ENCODE assay signal across 11 mouse cellular contexts in the genomic region with DNA sequence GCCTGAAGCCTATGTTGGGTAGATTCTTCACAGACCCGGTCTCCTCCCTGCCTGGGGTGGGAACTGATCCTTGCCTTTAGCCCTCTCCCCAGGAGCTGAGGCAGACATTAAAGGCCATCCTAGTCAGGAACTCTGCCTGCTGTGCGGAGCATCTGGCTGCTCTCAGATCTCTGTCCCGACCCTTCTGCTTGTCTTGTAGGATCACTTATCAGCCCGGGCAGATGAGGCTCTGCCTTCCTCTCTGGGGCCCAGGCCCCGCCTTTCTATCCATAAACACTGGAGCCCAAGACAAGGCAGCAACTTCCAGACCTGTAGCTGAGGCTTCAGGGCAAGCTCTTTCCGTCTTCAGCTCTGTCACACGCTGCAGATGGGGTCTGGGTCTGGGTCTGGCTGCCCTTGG. TPM values are rescaled to one million over a fixed set of nuclear protein-coding genes. Genes with fewer than 3 reads are reported as not detected.
DNase-seq lines count a peak whose midpoint lies in the region; ATAC-seq and TF ChIP-seq lines count a peak whose summit lies in the region.
"Had no signal": no experiment of that assay in that cellular context is flagged by ENCODE, and none has a peak within 500 bp of the region (broad histone marks: within the 10 kb centered on the region; RNA-seq: fewer than 3 reads in every experiment).

No protein-coding gene starts in this region.

- 17% methylated on average over 7 of the region's 7 CpGs for WGBS in hindbrain, embryonic 10.5 days
- 27% methylated on average over 7 of the region's 7 CpGs for WGBS in hindbrain, embryonic 13.5 days
- WGBS in thymus, adult 2 months = 79% methylated on average over 7 of the region's 7 CpGs

- no peak overlapping the region for H3K9ac ChIP-seq in hindbrain, embryonic 13.5 days
- H3K9ac ChIP-seq: embryonic facial prominence, embryonic 15.5 days had no signal

- no peak overlapping the region for H3K4me3 ChIP-seq in hindbrain, embryonic 10.5 days
- no peak overlapping the region for H3K4me3 ChIP-seq in hindbrain, embryonic 13.5 days
- H3K4me3 ChIP-seq in thymus, adult 2 months (ENCODE audit: control insufficient read depth, insufficient read depth, low read length) = no peak overlapping the region
- H3K4me3 ChIP-seq: embryonic facial prominence, embryonic 15.5 days had no signal

- peaks cover 78% of the 10 kb centered on the region for H3K27me3 ChIP-seq in hindbrain, embryonic 10.5 days (ENCODE audit: insufficient read depth, poor library complexity, severe bottlenecking)
- H3K27me3 ChIP-seq in hindbrain, embryonic 13.5 days = peaks cover 52% of the 10 kb centered on the region
- H3K27me3 ChIP-seq in thymus, adult 2 months (ENCODE audit: control insufficient read depth, insufficient read depth, low read length) = no peaks in the 10 kb centered on the region
- H3K27me3 ChIP-seq: embryonic facial prominence, embryonic 15.5 days had no signal

- no peaks in the 10 kb centered on the region for H3K9me3 ChIP-seq in hindbrain, embryonic 10.5 days
- no peaks in the 10 kb centered on the region for H3K9me3 ChIP-seq in hindbrain, embryonic 13.5 days
- H3K9me3 ChIP-seq: embryonic facial prominence, embryonic 15.5 days had no signal

- peaks cover 22% of the 10 kb centered on the region for H3K4me1 ChIP-seq in hindbrain, embryonic 10.5 days (replicated peaks)
- H3K4me1 ChIP-seq in hindbrain, embryonic 13.5 days (replicated peaks) = no peaks in the 10 kb centered on the region
- H3K4me1 ChIP-seq in thymus, adult 2 months (replicated peaks; ENCODE audit: control insufficient read depth, insufficient read depth, low read length) = peaks cover 62% of the 10 kb centered on the region
- H3K4me1 ChIP-seq: embryonic facial prominence, embryonic 15.5 days had no signal

- no peak for TF ChIP-seq CTCF in thymus, adult 2 months (IDR thresholded peaks at IDR 0.05; ENCODE audit: borderline replicate concordance, control insufficient read depth, extremely low read depth, insufficient read depth, low read length, poor library complexity)

- DNase-seq in hindbrain, embryonic 10.5 days (ENCODE audit: low spot score) = peak; percentile 33
- DNase-seq in thymus, adult 2 months = no peak
- DNase-seq in thymus, postnatal 0 days (ENCODE audit: low spot score) = no peak
- DNase-seq in liver = peak; percentile 91
- no peak for DNase-seq in adrenal gland, postnatal 14 days
- DNase-seq in right cerebral cortex, postnatal 10 days (ENCODE audit: low spot score in 2 of 2) = no peak
- DNase-seq in right cerebral cortex, postnatal 14 days = no peak
- DNase-seq: heart, adult 18-20 months had no signal

- H3K27ac ChIP-seq in hindbrain, embryonic 10.5 days = peak overlapping the region; percentile 17; the same call in 1 of the 2 replicates
- no peak overlapping the region for H3K27ac ChIP-seq in hindbrain, embryonic 13.5 days
- H3K27ac ChIP-seq in thymus, adult 2 months (ENCODE audit: control insufficient read depth, insufficient read depth, low read length) = peak overlapping the region; percentile 59
- H3K27ac ChIP-seq: embryonic facial prominence, embryonic 15.5 days had no signal

- ATAC-seq in hindbrain, embryonic 13.5 days (ENCODE audit: low FRiP score) = no peak
- ATAC-seq: CD4-positive, CD25-positive, alpha-beta regulatory T cell, adult 4 months had no signal

- TF ChIP-seq POLR2A in thymus, adult 2 months (IDR thresholded peaks at IDR 0.05; ENCODE audit: control insufficient read depth, extremely low read depth, insufficient read depth, low read length, poor library complexity) = no peak

- no peak overlapping the region for H3K4me2 ChIP-seq in hindbrain, embryonic 13.5 days
- H3K4me2 ChIP-seq: embryonic facial prominence, embryonic 15.5 days had no signal

- H3K36me3 ChIP-seq in hindbrain, embryonic 10.5 days = no peaks in the 10 kb centered on the region
- no peaks in the 10 kb centered on the region for H3K36me3 ChIP-seq in hindbrain, embryonic 13.5 days
- no peaks in the 10 kb centered on the region for H3K36me3 ChIP-seq in thymus, adult 2 months (ENCODE audit: control insufficient read depth, insufficient read depth, low read length)
- H3K36me3 ChIP-seq: embryonic facial prominence, embryonic 15.5 days had no signal

RNA-seq across cellular contexts. Expression of gene Ets1, which starts 28.8 kb away (rescaled TPM):
- 29.0 and 32.0 TPM in 2 replicates for polyA plus RNA-seq in hindbrain, embryonic 10.5 days (2016; fragmentation: Nextera tagmentation; extraction: Ambion mirVana)
- 23.2 and 24.3 TPM in 2 replicates for polyA plus RNA-seq in hindbrain, embryonic 13.5 days (2015; fragmentation: Nextera tagmentation; extraction: Ambion mirVana)
- polyA plus RNA-seq in thymus, adult 2 months (2012; rRNA removed) = 272 and 400 TPM in 2 replicates
- polyA plus RNA-seq in thymus, postnatal 0 days (2015; fragmentation: Nextera tagmentation; extraction: Ambion mirVana) = 324 and 355 TPM in 2 replicates
- total RNA-seq in adrenal gland, postnatal 14 days (2021) = 60.0 and 93.2 TPM in 2 replicates

Comparison
In these comparisons a context has a peak if more than half of its experiments do, and no peak if none do; other contexts are left out.
1. DNase-seq: peak in hindbrain, embryonic 10.5 days (single experiment) and liver (single experiment); none in thymus, adult 2 months (single experiment), thymus, postnatal 0 days (single experiment), adrenal gland, postnatal 14 days (single experiment), right cerebral cortex, postnatal 10 days (0 of 2) and right cerebral cortex, postnatal 14 days (single experiment).